Mouse (Mus musculus): ENCODE measurements at regions not wholly inside any gene's neighbourhood (a gene's known extent, or its start where the extent isn't known, plus 50 kb on each side); places are given as distances from the start of the nearest gene placed in this dataset.

- DNase-seq (ENCODE audit: low read depth, low spot score), result no peak
Measured at GRCm38 (mm10) chr7:133376833-133377484, 225.0 kb downstream of the Tex36 start.

DNA sequence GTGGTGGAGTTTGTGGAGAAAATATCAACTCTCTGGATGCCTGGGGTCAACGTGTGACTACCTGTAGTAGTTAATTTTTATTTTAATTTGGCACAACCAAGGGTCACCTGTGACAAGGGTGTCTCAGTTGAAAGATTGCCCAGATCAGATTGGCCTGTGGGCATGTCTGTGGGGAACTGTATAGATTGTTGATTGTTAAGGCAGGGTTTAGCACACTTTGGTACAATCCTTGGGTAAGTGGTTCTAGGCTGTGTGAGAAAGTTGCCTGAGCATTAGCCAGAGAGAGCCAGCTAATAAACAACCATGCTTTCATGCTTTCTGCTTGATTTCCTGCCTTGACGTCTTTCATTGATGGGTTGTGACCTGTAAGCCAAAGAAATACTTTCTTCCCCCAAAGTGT is 229.3 kb downstream of the Tex36 start:
- no peak for DNase-seq (ENCODE audit: low read depth, low spot score)

DNA sequence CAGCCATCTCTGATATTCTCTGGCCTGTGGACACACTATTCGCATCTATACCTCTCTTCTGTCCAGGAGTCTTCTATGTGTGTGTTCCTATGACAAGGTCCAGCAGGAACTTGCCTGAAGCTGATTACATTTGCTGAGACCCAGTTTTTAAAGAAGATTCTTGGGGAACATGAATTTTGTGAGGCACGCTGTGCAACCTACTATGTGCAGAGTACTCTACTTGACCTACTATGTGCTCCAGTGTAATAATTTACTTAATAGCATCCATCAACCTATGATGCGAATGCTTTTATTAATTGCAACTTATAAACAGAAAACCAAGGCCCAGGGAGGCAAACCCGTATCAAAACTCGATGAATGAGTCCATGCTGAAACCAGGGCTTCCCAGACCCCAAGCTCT is 231.4 kb downstream of the Tex36 start:
- DNase-seq (ENCODE audit: low read depth, low spot score), result no peak

- no peak for DNase-seq (ENCODE audit: low read depth, low spot score)
Measured at GRCm38 (mm10) chr7:133364601-133365000, 237.4 kb downstream of the Tex36 start.

DNA sequence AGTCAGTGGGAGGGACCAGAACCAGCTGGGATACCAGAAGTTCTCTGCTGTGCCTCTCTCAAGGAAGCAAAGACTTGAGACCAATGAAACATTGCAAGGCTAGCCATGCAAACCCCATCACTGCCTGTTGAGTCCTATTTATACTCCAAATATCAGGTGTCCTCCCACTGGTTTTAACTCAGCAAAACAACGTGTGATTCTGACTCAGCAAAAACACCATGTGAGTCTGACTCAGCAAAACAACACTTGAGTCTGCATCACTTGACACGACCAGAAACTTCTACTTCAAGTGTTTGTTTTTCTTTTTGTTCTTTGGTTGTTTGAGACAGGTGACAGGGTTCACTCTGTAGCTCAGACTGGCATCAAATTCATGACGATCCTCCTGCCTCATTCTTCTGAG is 204.6 kb upstream of the Ctbp2 start:
- DNase-seq (ENCODE audit: low read depth, low spot score), result peak; percentile 22

DNA sequence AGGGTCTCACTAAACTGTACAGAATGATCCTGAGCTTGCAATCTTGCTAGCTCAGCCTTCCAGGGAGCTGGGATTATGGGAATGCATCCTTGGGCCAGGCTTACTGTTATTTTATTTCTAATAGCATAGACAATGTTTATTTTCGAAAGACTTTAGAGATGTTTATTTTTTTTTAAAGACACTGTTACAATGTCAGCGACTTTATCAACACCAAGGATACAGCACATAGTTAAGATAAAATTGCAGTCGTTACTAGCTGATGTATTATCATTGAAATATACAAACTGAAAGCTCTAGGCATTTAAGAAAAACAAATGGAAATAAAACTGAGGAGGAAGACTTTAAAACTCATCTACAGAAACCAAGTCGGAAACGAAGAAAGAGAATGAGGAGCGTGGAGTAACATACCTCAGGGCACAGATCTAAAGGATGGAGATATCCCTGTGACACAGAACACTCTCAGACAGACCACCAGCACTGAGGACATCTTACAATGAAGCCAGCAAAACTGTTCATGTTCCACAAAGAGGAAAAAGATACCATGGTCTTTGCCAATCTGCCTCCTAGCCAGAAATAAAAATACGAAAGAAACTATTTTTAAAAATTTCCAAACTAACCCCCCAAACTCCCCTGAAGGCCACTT is 201.5 kb upstream of the Ctbp2 start:
- no peak for DNase-seq (ENCODE audit: low read depth, low spot score)

- no peak for DNase-seq (ENCODE audit: low read depth, low spot score)
Measured at GRCm38 (mm10) chr7:133323955-133324354, 199.8 kb upstream of the Ctbp2 start.

- no peak for DNase-seq (ENCODE audit: low read depth, low spot score)
Measured at GRCm38 (mm10) chr7:133317511-133317910, 193.4 kb upstream of the Ctbp2 start.

DNA sequence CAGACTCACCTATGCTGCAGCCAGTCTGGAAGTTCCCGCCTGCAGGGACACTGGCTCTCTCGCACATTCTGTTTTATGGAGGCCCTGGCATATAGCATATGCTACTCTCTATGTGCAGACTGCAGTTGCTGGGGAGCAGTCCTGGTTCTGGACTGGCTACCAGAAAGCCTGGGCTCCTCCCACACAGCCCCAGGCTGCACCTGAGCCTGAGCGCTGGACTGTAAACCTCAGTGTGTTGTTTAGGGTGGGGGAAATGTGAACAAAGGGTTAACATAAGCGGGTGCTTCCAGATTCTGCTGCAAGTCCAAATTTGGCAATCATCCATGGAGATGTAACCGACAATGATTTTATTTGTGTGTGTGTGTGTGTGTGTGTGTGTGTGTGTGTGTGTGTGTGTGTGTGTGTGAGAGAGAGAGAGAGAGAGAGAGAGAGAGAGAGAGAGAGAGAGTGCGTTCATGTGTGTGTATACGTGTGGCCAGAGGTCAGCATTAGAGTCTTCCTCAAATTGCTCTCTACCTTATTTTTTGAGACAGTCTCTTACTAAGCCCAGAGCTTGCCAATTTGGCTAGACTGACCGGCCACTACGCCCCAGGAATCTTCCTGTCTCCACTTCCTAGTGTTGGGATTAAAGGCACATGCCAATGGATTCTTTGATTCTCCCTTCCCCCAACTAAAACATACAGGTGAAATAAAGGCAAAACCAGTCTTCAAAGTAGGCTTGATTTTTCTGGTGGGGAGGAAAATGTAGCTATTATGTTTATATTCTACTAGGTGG is 192.7 kb upstream of the Ctbp2 start:
- DNase-seq (ENCODE audit: low read depth, low spot score), result no peak

DNA sequence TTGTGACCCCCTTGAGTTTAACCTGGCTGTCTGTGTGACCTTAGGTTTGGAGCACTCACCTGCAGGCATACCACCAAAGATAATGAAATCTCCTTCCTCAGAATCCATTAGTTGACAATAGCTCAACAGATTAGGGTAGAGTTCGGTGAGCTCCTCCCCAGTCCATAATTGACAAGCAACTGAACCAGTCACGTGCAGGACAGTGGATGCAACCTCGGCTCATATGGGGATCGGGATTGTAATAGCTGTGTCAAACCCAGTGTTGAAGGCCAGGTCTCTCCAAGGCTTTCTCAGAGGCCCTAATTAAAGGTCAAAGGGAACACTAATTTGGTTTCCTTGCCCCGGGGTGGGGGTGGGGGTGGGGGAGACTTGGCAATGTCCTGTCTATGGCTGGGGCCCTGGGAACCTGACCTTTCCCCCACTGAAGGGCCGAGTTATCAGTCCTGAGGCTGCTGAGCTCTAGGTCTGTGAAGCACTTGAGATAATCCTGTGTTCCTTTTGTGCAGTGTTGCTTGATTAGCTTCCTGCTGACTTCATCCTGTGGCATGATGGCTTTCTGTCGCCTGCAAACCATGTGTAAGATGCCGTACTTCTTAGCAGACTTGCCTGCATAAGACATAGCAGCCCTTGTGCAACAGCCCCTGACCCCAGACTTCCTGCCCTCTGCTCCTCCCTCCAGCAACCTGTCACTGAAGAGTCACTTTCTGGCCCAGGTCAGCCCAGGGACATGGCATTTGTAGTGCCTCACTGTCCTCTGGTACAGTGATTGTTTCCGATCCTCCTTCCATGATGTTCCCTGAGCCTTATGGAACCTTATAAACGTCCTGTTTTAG is 191.3 kb upstream of the Ctbp2 start:
- DNase-seq (ENCODE audit: low read depth, low spot score), result no peak

DNA sequence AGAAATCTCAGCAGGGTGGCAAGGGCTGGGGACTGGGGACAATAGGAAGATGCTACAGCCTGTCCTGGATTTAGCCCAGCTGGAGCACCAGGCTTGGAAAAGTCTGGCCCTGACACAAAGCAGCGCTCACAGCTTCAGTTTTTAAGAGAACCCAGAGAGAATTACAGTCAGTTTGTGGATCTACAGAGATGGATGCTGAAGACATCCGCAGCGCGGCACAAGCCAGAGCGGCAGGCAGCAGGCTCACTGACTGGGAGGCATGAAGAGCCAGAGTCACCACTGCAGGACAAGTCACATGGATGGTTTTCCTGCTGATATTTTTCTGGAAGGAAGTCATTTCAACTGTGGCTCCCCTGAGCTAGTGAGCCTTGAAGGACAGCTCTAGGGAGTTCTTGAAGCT is 189.0 kb upstream of the Ctbp2 start:
- peak; percentile 58 for DNase-seq (ENCODE audit: low read depth, low spot score)

DNA sequence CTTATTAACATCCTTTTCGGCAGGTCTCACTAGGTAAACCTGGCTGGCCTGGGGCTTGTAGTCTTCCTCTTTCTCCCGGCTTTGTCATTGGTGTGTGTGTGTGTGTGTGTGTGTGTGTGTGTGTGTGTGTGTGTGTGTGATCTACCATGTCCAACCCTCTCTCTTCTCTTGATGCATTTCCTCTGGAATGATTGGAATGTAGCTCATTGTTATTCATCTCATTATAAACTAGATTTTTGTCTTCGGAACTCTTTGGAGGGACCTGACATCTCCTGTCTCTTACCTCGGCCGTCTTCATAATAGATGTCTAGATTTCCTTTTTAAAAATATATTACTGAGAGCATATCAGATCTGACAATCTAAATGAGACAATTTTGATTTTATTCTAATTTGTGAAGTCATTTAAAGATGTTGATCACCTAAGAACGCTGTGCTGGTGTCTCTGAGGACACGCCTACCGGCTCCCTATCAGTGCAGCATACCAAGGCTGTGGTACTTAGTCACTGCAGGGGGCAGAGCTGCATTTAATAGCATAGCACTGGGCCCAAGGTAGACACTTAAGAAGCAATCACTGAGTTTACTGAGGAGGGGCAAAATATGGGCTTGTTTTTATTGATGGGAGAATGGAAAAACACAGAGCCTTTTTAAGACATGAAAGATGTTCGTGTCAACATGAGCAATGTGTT is 187.1 kb upstream of the Ctbp2 start:
- DNase-seq (ENCODE audit: low read depth, low spot score), result peak; percentile 74

GRCm38 (mm10) chr7:133304461-133304860 is 180.3 kb upstream of the Ctbp2 start:
- no peak for DNase-seq (ENCODE audit: low read depth, low spot score)

GRCm38 (mm10) chr7:133290471-133290870 is 166.3 kb upstream of the Ctbp2 start:
- DNase-seq (ENCODE audit: low read depth, low spot score), result no peak

DNA sequence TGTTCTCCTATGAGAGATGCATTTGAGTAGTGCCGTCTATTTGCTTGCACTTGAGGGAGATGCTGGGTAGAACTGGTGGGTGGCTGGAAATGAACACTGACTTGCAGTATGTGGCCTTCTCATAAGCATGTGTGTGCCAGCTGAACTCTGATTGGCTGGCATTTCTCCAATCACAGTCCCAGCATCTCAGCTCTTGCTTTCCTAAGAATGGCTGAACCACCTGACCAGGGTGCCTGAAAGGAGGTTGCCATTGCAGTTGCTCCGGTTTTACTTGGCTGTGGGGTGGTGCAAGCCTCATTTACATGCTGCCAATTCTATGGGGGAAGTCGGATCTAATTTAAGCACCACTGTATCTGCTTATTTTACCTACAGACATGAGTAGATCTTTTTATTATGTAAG is 164.1 kb upstream of the Ctbp2 start:
- no peak for DNase-seq (ENCODE audit: low read depth, low spot score)

- DNase-seq (ENCODE audit: low read depth, low spot score), result no peak
Measured at GRCm38 (mm10) chr7:133286836-133287235, 162.7 kb upstream of the Ctbp2 start.

DNA sequence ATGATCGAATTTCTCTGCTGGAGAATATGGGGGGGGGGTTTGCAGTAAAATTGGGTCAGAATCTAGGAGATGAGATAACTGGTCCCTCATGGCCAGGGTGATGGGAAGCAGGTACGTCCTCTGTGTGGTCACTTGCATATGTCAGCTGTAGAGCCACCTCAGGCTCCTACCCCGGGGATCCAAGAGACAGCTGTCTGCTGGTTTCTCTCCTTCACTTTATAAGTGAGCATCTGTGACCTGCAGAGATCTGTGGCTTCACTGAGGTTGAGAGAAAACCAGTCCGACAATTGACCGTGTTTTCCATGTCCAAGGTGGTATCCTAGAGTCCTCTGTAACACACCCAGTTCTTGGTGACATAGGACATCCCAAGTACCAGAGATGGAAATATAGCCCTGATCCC is 162.1 kb upstream of the Ctbp2 start:
- DNase-seq (ENCODE audit: low read depth, low spot score), result no peak

DNA sequence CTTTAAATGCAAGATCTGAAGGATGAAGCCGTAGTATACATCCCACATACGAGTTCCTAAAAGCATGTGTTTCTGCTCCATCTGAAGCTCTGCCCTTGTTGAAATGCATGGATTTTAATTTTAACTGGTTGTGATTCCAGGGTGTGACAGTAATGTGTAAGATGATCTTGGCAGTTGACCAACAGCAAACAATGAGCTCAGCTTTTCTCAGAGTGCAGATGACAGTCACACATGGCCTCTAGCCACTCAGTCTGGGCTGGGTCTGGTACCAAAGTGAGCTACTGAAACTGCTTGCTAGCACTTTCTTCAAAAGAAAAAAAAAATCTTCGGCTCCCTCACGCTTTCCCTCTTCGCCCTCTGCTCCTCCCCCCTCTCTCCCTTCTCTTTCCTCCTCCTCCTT is 138.0 kb upstream of the Ctbp2 start:
- no peak for DNase-seq (ENCODE audit: low read depth, low spot score)

DNA sequence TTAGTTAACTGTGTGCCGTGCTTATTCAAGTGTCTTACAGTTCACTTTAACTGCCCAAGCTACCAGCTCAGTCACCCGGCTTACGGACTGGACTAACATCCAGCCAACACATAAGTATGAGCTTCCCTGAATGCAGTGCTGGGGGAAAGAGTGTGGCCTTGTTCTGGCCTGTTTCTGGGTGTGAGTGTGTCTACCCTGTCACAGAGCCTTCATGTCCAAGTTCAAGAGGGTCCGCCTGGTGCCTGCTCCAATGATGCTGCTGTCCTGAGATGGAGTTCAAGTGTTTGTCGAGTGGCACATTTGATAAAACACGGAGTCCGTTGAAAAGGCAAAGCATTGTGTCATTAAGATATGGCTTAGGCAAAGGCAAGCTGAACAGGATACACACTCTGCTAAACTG is 135.0 kb upstream of the Ctbp2 start:
- no peak for DNase-seq (ENCODE audit: low read depth, low spot score)

DNA sequence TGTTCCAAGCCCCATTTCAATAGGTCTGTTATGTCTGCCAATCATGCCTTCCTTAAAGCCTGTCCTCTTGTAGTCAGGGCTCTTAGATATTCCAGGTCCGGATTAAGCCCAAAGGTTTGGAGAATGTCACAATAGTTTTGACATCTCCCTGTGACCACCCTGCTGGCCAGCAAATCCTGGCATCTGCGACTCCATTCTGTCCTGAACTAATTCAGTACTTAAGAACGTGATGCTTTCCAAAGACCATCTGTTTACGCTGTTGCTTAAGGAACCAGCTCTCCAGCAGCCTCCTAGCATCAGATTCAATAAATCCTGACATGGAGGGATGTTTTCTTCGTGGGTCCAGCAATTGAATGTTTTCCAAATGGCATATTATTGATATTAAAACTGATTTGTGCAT is 132.7 kb upstream of the Ctbp2 start:
- DNase-seq (ENCODE audit: low read depth, low spot score), result no peak

DNA sequence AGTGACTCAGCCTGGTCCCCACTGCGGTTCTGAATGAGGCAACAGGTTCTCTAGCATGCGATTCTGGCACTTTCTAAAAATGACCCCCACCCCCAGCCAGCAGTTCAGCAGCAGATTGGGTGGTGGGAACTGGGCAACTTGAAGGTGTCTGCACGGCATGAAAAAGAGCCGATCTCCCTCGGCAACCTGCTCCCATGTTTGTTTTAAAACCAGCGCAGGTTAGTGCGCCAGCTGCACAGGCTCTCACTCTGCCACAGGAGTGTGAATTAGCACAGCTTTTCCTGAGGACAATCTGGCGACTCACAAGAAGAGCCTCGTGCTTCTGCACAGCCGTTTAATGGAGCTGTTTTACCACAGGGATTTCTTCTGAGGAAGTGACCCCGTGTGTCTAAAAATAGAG is 120.4 kb upstream of the Ctbp2 start:
- no peak for DNase-seq (ENCODE audit: low read depth, low spot score)

Data from ZHBTc4 (cell line).